Mouse (Mus musculus): ENCODE measurements around the gene H2-Eb2. TPM values are rescaled to one million over a fixed set of nuclear protein-coding genes. Genes with fewer than 3 reads are reported as not detected.

Gene H2-Eb2
- total RNA-seq, 1 experiment, result not detected

GRCm38 (mm10) chr17:34312185-34312584, 13.3 kb upstream of the H2-Eb2 start:
- H3K4me3 ChIP-seq (ENCODE audit: insufficient read depth in 1 of 2, low read depth in 1 of 2, low read length in 2 of 2, poor library complexity in 1 of 2, severe bottlenecking in 1 of 2), result no peak overlapping the region
- peaks cover 0 to 4% of the 10 kb centered on the region in 2 experiments; a peak in 1 of 4 replicates for H3K4me1 ChIP-seq (ENCODE audit: control insufficient read depth in 2 of 2, insufficient read depth in 2 of 2, low read length in 2 of 2, poor library complexity in 1 of 2)
- H3K27ac ChIP-seq (ENCODE audit: insufficient read depth, low read depth, low read length, poor library complexity, severe bottlenecking), result no peak overlapping the region
- H3K9ac ChIP-seq (ENCODE audit: insufficient read depth, low read depth, low read length, poor library complexity, severe bottlenecking), result no peak overlapping the region
- DNase-seq (ENCODE audit: low read depth, low spot score), result no peak
- in situ Hi-C loops (cut with MboI; ENCODE audit: low sequenced_read_pairs in 2 of 2, unreplicated experiment in 2 of 2), result loop anchor here in 1 of 2 experiments (5.0 kb wide), 1 partner anchor 65 kb away; no protein-coding TSS in a partner anchor
- no peaks in the 10 kb centered on the region for H3K9me3 ChIP-seq (ENCODE audit: control insufficient read depth, insufficient read depth, low read depth, low read length)
- no peak for TF ChIP-seq MAFK (IDR thresholded peaks at IDR 0.05; ENCODE audit: insufficient read depth, low read depth, low read length)
- no peaks in the 10 kb centered on the region for H3K36me3 ChIP-seq (ENCODE audit: control insufficient read depth, insufficient read depth, low read length, poor library complexity, severe bottlenecking)

GRCm38 (mm10) chr17:34313393-34313792, 12.1 kb upstream of the H2-Eb2 start:
- Histone ChIP-seq H3K36me3 (ENCODE audit: control insufficient read depth, insufficient read depth, low read length, poor library complexity, severe bottlenecking) (no peaks in the 10 kb centered on the region), H3K9me3 (ENCODE audit: control insufficient read depth, insufficient read depth, low read depth, low read length) (no peaks in the 10 kb centered on the region), H3K4me1 (ENCODE audit: control insufficient read depth in 2 of 2, insufficient read depth in 2 of 2, low read length in 2 of 2, poor library complexity in 1 of 2) (peaks cover 0 to 4% of the 10 kb centered on the region in 2 experiments; a peak in 1 of 4 replicates), H3K9ac (ENCODE audit: insufficient read depth, low read depth, low read length, poor library complexity, severe bottlenecking) (no peak overlapping the region), H3K4me3 (ENCODE audit: insufficient read depth in 1 of 2, low read depth in 1 of 2, low read length in 2 of 2, poor library complexity in 1 of 2, severe bottlenecking in 1 of 2) (no peak overlapping the region), H3K27ac (ENCODE audit: insufficient read depth, low read depth, low read length, poor library complexity, severe bottlenecking) (no peak overlapping the region)
- TF ChIP-seq MAFK (IDR thresholded peaks at IDR 0.05; ENCODE audit: insufficient read depth, low read depth, low read length), result no peak
- TF ChIP-seq ZC3H11A (IDR thresholded peaks at IDR 0.05; ENCODE audit: borderline replicate concordance, low read depth, low read length), result 0 out of 2 replicates have a peak, but pooled peaks have one; percentile 41
- TF ChIP-seq HCFC1 (IDR thresholded peaks at IDR 0.05; ENCODE audit: borderline replicate concordance, insufficient read depth, low read length), result no peak
- TF ChIP-seq ZNF384 (IDR thresholded peaks at IDR 0.05; ENCODE audit: low read depth, low read length), result no peak
- no peak for TF ChIP-seq CHD2 (IDR thresholded peaks at IDR 0.05; ENCODE audit: low read depth, low read length)
- DNase-seq (ENCODE audit: low read depth, low spot score), result peak; percentile 60
- in situ Hi-C loops (cut with MboI; ENCODE audit: low sequenced_read_pairs in 2 of 2, unreplicated experiment in 2 of 2), result loop anchor here in 1 of 2 experiments (5.0 kb wide), 1 partner anchor 66 kb away; no protein-coding TSS in a partner anchor

- H3K4me3 ChIP-seq (ENCODE audit: insufficient read depth in 1 of 2, low read depth in 1 of 2, low read length in 2 of 2, poor library complexity in 1 of 2, severe bottlenecking in 1 of 2), result no peak overlapping the region
- TF ChIP-seq HCFC1 (IDR thresholded peaks at IDR 0.05; ENCODE audit: borderline replicate concordance, insufficient read depth, low read length), result no peak
- no peak for TF ChIP-seq ZNF384 (IDR thresholded peaks at IDR 0.05; ENCODE audit: low read depth, low read length)
- TF ChIP-seq MAFK (IDR thresholded peaks at IDR 0.05; ENCODE audit: insufficient read depth, low read depth, low read length), result no peak
- TF ChIP-seq CHD2 (IDR thresholded peaks at IDR 0.05; ENCODE audit: low read depth, low read length), result no peak
- no peak for TF ChIP-seq ZC3H11A (IDR thresholded peaks at IDR 0.05; ENCODE audit: borderline replicate concordance, low read depth, low read length)
- no peaks in the 10 kb centered on the region for H3K36me3 ChIP-seq (ENCODE audit: control insufficient read depth, insufficient read depth, low read length, poor library complexity, severe bottlenecking)
- peaks cover 0 to 4% of the 10 kb centered on the region in 2 experiments; a peak in 1 of 4 replicates for H3K4me1 ChIP-seq (ENCODE audit: control insufficient read depth in 2 of 2, insufficient read depth in 2 of 2, low read length in 2 of 2, poor library complexity in 1 of 2)
- in situ Hi-C loops (cut with MboI; ENCODE audit: low sequenced_read_pairs in 2 of 2, unreplicated experiment in 2 of 2), result loop anchor here in 1 of 2 experiments (5.0 kb wide), 1 partner anchor 67 kb away; no protein-coding TSS in a partner anchor
- no peak overlapping the region for H3K27ac ChIP-seq (ENCODE audit: insufficient read depth, low read depth, low read length, poor library complexity, severe bottlenecking)
- DNase-seq (ENCODE audit: low read depth, low spot score), result no peak
- H3K9me3 ChIP-seq (ENCODE audit: control insufficient read depth, insufficient read depth, low read depth, low read length), result no peaks in the 10 kb centered on the region
- no peak overlapping the region for H3K9ac ChIP-seq (ENCODE audit: insufficient read depth, low read depth, low read length, poor library complexity, severe bottlenecking)
Observed at GRCm38 (mm10) chr17:34314286-34314685, 11.2 kb upstream of the H2-Eb2 start.

GRCm38 (mm10) chr17:34315512-34315911, 10.0 kb upstream of the H2-Eb2 start:
- DNase-seq (ENCODE audit: low read depth, low spot score), result no peak
- TF ChIP-seq ZC3H11A (IDR thresholded peaks at IDR 0.05; ENCODE audit: borderline replicate concordance, low read depth, low read length), result no peak
- TF ChIP-seq CHD2 (IDR thresholded peaks at IDR 0.05; ENCODE audit: low read depth, low read length), result no peak
- Histone ChIP-seq H3K36me3 (ENCODE audit: control insufficient read depth, insufficient read depth, low read length, poor library complexity, severe bottlenecking) (no peaks in the 10 kb centered on the region), H3K9ac (ENCODE audit: insufficient read depth, low read depth, low read length, poor library complexity, severe bottlenecking) (no peak overlapping the region), H3K4me3 (ENCODE audit: insufficient read depth in 1 of 2, low read depth in 1 of 2, low read length in 2 of 2, poor library complexity in 1 of 2, severe bottlenecking in 1 of 2) (no peak overlapping the region), H3K27ac (ENCODE audit: insufficient read depth, low read depth, low read length, poor library complexity, severe bottlenecking) (no peak overlapping the region), H3K4me1 (ENCODE audit: control insufficient read depth in 2 of 2, insufficient read depth in 2 of 2, low read length in 2 of 2, poor library complexity in 1 of 2) (peaks cover 0 to 4% of the 10 kb centered on the region in 2 experiments; a peak in 1 of 4 replicates), H3K9me3 (ENCODE audit: control insufficient read depth, insufficient read depth, low read depth, low read length) (no peaks in the 10 kb centered on the region)
- in situ Hi-C loops (cut with MboI; ENCODE audit: low sequenced_read_pairs in 2 of 2, unreplicated experiment in 2 of 2), result no loop called here

GRCm38 (mm10) chr17:34316697-34317096, 8.8 kb upstream of the H2-Eb2 start:
- TF ChIP-seq HCFC1 (IDR thresholded peaks at IDR 0.05; ENCODE audit: borderline replicate concordance, insufficient read depth, low read length) (no peak), CHD2 (IDR thresholded peaks at IDR 0.05; ENCODE audit: low read depth, low read length) (no peak), ZNF384 (IDR thresholded peaks at IDR 0.05; ENCODE audit: low read depth, low read length) (no peak), MAFK (IDR thresholded peaks at IDR 0.05; ENCODE audit: insufficient read depth, low read depth, low read length) (no peak), ZC3H11A (IDR thresholded peaks at IDR 0.05; ENCODE audit: borderline replicate concordance, low read depth, low read length) (no peak)
- H3K36me3 ChIP-seq (ENCODE audit: control insufficient read depth, insufficient read depth, low read length, poor library complexity, severe bottlenecking), result no peaks in the 10 kb centered on the region
- H3K4me3 ChIP-seq (ENCODE audit: insufficient read depth in 1 of 2, low read depth in 1 of 2, low read length in 2 of 2, poor library complexity in 1 of 2, severe bottlenecking in 1 of 2), result no peak overlapping the region
- no peaks in the 10 kb centered on the region for H3K9me3 ChIP-seq (ENCODE audit: control insufficient read depth, insufficient read depth, low read depth, low read length)
- H3K9ac ChIP-seq (ENCODE audit: insufficient read depth, low read depth, low read length, poor library complexity, severe bottlenecking), result no peak overlapping the region
- peaks cover 0 to 4% of the 10 kb centered on the region in 2 experiments; a peak in 1 of 4 replicates for H3K4me1 ChIP-seq (ENCODE audit: control insufficient read depth in 2 of 2, insufficient read depth in 2 of 2, low read length in 2 of 2, poor library complexity in 1 of 2)
- in situ Hi-C loops (cut with MboI; ENCODE audit: low sequenced_read_pairs in 2 of 2, unreplicated experiment in 2 of 2), result no loop called here
- no peak overlapping the region for H3K27ac ChIP-seq (ENCODE audit: insufficient read depth, low read depth, low read length, poor library complexity, severe bottlenecking)
- no peak for DNase-seq (ENCODE audit: low read depth, low spot score)
